Mouse (Mus musculus) spleen, postnatal 36 days (tissue): ENCODE data around the gene Atg101.

Experiments
- DNase-seq, 2 experiments: peaks; one replicate each; pipeline ENCODE4 v3.0.0; 2022; ENCODE audit warnings: low spot score in 2 of 2, mixed read lengths in 1 of 2

Gene Atg101

DNA sequence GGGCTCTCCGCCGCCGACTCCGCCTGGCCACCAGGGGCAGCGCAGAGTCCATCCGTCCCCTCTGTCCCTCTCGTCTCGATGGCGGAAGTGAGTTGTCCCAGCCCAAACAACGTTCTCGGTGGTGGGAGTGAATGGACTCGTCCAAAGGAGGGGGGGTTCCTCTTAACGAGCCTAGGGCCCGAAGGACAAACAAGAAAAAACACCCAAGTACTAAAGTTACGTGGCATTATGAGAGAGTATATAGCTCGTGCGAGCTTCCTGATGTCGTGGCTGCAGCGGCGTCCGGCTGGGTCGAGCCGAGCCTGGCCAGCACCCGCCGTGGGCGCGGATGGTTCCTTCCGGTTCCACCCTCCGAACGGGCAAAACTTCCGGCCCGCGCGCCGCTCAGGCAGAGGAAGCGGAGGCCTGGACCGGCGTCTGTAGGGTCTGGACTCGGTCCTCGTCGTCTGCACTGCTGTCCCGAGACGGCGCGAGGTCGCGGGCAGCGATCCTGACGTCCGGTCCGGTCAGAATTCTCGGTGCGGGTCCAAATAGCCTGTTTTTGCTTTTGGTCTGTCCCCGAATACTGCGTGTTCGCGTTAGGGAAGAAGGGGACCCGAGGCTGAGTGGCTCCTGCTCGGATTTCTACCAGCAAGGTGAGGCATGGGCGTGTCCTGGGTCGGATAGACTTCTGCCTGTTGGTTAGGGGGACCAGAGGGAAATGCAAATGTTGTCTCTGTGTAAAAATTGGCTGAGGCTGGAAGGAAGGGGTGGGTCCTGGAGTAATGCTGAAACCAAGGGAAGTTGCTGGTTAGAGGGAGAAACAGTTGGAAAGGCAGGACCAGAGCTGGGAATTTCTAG, at the start of gene Atg101:
Atg101 (plus strand) TSS at position 362 of the 840 bp plus-strand sequence.
- DNase-seq = peak; percentile 87 to 89

DNA sequence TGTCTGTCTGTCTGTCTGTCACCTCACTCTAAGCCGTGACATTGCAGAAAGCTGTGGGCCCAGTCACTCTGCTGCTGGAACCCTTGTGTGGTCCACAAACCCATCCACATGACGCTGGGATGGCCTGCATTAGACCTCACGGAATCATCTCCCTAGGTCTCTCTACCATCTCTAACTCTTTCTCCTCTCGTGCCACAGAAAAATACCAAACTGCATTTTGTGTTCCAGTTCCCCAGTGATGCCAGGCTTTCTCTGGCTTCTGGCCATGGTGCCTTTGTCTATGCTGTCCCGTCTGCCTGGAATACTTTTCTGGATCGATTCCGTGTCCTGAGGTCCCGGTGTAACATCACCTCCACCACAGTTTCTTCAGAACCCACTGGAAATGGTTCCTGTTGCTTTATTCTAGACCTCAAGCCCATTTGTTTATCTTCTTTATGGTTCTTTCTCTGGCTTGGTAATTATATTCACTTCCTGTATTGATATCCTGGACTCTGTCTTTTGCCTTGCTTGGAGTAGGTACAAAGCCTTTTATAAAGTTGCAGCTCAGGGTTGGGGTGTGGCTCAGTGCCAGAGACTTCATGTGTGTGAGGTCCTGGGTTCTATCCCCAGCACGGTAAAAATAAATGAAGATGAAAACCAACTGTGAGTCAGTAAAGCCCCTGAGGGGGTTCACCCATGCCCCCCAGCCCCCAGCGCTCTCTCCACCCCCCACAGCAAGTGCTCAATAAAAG, 49.3 kb upstream of the Atg101 start:
- DNase-seq = no peak

DNA sequence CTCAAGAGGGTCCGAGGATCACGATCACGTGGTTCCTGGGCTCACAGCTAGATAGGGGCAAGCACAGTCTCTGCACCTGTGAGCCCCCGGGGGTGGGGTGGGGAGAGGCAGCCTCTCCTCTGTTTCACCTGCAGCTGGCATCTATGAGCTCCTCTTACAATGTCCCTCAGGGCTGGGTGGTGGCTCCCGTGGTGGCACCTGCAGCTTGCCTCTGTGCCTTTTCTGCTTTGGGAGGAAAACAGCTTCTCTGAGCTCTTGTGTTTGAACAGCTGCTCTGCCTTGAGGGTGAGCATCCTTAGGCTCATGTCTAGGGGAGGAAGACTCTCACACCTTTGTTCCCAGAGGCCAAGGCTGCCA, 48.8 kb upstream of the Atg101 start:
- DNase-seq = no peak

DNA sequence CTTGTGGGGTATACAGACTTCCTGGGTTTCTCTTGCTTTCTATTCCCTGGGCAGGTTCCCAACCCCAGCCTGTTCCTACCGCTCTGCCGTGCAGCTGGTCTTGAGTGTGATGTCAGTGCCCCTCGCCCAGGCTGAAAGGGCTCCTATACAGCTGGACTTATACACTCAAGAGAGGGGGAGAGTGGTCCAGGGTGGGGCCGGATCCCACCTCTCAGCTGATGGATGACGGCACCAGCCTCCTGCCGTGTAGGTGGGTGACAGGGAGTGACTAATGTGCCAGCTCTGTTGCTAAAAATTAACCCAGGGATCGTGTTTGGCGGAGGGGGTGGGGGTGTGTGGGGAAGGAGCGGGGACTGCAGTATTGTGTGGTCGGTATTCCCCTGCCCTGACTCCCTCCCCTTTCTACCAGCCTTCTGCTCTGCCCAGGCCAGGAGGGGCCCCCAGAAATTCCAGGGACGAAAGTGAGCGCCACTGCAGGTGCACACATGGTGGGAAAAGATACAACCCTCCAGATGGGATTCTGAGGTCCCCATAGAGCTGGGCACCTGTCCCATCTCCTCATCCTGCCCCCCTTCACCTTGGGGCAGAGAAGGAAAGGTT, 48.2 kb upstream of the Atg101 start:
- DNase-seq = no peak

DNA sequence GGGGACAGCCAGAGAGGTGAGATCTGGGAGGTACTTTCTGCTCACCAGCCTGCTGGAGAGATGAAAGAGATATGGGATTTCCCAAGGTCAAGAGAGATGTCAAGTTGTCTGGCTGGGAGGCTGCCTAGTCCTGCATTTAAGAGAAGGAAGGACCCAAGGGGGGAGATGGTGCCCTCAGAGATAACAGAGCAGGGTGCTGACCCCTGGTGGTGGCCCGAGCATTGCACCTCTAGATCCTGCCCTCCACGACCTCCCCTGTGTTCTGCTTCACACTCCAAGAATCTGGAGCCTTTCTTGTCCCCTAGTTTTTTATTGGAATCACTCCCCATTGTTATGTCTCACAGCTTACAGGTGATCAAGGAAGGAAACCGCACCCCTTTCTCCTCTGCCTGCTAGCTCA, 47.2 kb upstream of the Atg101 start:
- peak; percentile 57 to 58 for DNase-seq

DNA sequence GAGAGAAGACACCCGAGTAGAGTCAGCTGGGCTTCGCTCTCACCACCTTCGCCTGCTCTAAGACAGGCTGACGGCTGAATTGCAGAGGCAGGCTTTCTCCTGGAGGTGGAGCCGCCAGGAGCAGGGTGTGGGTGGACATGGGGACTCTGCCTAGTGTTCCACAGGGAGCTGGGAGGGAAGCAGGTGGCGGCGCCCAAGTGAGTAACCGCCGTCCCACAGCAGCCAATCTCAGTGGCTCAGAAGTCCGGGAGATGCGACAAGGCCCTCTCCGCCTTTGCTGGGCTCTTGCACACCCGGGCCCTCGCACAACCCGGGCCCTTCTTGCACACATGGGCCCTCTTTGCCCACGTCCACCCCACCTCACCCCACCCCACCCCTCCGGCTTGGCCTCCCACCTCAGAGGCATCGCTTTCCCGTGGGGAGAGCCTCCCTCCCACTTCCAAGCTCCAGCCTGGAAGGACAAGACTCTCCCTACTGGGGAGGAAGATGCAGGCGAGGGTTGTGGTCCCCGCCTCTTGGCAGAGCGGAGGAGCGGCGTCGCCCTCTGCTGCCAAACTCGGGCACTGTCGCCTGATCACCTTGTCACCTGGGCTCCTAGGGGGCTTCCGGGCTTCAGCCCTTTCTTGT, 45.1 kb upstream of the Atg101 start:
- DNase-seq = peak in 1 of 2 experiments; percentile 31

DNA sequence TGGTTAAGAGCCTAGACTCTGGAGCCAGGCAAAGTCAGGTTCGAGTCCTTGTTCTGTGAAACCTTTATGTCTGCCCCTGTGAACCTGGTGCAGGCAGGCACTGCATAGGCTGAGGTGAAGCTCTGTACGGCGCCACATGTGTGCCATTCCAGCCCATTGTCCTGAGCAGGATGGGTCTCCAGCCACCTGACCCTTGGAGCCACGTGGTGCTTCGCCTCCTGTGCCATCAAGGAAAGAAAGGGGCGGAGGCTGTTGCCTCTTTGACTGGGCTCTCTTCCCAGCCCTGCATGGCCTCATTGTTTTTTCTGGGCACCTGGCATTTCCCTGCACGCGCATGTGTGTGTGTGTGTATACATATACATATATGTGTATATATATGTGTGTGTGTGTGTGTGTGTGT, 44.3 kb upstream of the Atg101 start:
- no peak for DNase-seq

DNA sequence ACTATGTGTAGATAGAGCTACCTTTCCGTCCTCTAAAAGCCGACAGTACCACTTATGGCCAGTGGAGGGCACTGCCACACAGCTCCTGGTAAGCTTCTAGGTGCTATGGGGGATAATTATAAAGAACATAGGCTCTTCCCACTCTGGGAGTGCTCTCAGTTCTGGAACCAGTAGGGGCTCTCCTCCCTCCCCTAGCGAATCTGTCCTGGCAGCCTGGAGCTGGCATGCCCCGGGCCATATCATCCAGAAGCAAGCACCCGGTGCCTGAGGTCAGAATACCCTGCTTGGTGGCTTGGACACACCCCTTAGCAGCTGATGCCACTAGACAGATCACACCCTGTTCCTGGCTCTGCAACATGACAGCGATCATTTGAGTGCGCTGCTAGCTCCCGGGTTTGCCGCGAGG, 43.3 kb upstream of the Atg101 start:
- peak; percentile 75 to 81 for DNase-seq

DNA sequence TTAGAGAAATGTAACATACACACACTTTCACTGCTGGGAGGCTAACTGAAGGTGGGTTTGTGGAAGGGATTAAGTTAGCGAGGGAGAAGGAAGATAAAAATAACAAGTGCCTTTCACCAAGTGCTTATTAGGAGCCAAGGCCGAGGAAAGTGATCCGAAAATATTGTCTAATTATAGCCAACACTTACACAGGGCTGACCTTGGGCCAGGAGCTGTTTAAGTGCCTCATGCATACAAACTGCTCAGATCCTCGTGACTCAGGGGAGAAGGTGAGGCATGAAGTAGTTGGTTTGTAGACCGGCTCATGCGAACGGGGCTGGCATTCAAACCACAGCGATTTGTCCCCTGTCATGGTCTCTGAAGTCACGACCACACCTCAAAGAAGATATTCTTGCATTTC, 42.8 kb upstream of the Atg101 start:
- no peak for DNase-seq

DNA sequence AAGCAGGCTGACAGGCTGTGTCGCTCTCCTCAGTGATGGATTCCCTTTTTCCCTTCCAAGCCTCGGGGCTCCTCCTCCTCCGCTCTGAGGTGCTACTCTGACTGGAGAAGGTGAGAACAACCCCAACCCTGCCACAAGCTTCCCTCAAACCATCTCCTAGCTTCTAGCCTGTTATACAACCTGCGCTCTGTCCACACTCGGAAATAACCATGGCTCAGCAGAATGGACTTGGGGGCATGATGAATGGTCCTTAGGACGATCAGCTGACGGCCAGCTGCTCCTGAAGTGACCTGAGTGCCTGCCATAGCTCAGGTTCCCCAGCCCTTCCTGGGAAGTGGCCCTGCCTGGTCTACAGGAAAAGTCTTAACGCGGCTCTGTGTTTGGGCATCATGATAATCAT, 42.2 kb upstream of the Atg101 start:
- no peak for DNase-seq

DNA sequence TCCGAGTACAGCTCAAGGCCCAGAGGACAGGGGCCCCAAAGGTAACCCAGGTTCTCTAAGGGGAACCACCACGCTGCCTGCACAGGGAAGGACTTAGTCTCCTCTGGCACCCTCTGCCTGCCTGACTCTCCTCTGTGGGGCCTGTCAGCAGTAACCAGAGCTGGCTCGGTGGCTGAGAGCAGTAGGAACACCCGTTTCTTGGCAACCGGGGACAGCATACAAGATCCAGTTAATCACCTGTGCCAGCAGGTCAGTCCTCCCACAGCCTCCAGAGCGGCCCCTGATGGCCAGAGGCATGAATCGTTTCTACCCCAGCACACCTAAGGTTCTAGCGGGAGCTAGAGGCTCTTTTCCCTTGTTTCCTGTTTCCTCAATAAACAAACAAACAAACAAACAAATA, 41.4 kb upstream of the Atg101 start:
- DNase-seq = no peak

DNA sequence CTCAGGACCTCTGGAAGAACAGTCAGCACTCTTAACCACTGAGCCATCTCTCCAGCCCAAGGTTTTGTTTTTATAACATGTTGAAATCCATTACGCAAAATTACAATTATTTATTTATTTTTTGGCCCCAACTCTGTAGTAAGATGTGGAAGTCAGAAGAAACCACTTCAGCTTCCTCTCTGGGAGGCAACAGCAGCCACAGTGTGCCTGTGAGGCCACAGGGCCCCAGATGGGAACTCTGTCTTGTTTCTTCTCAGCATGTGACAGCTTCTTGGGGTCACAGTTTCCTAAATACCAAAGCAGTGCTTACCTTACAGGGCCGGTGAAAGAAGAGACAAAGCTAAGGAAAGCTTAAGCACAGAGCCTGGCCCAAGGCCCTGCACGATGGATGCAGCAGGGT, 40.1 kb upstream of the Atg101 start:
- no peak for DNase-seq

DNA sequence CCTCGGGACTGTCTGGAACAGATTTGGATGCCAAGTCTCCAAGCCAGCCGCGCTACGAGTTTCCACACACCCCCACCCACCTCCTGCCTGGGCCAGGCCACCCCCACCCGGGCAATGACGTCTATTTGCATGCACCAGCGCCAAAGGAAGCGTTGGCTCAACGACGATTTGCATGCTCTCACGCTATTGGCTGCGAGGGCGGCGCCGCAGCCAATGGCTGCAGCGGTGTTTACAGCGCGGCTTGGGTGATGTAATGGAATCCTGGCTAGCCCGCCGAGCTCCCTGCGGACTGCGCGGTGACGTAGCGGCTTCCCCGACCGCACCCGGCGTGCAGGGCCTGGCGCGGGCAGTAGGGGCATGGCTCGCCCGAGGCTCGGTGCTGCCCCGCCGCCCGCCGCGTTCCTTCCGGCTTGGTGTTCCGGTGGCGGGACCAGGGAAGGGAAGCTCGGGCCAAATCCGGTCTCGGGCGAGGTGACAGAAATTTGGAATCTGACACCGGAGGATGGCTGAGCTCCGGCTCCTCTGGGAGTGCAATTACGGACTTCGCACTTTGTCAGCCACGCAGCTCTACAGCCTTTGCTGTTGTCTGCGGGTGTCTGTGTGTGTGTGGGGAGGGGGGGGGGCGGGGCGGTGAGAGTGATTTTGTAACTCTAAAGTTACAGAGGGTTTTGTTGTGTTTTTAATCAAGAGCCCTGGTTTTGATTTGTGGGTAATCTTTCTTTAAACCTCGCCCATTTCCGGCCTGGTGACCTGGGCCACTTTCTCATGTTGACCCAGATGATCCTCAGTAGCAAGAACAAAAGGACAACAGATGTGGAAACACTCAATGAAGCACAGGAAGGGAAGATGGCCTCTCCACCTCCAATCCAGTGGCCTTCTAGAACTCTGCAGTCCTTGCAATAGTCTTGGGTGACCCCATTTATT, 37.6 kb upstream of the Atg101 start:
- peak; percentile 96 to 97 for DNase-seq

DNA sequence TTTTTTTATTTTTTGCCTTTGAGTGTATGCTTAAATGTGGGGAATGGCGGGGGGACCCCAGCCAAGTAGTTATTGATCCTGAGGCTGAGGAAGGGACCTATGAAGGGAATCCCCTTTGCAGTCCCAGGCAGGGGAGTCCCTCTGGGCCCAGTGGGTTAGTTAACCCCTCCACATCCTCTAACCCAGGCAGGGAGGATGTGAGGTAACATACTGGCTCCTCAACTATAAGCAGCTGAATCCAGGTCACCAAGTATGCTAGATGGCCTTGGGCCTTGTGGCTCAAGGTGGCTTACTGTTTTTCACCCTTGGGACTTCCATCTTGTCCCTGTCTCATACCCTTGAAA, 36.9 kb upstream of the Atg101 start:
- no peak for DNase-seq

DNA sequence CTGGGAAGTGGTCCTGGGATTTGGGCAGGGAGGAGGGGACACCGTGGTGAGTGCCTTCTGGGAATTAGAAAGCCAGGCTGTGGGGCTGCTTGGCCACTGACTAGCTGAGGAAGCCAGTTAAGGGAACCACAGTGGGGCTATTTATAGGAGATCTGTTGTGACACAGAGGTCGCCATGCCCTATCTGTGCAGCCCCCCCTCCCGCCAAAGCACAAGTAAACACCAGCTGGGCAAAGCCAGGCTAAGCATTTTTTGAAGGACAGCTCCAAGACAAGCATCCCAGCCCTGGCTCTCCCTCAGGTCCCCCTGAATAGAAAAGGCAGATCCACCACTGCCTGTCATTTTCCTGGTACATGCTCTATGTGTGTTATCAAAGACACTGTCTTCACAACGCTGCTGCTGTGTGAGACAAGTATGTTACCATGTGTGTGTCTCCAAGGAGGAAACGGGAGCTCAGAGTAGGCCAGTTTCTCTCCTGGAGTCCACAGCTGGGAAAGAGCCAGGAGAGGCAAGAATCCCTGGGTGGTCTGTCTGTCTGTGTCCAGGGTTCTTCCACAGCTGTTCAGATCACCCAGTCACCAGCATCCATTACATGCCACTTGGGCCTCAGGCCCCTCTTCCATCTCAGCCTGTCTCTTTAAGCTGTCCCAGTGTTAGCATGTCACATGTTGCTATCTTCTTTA, 35.9 kb upstream of the Atg101 start:
- peak in 1 of 2 experiments; percentile 31 for DNase-seq

DNA sequence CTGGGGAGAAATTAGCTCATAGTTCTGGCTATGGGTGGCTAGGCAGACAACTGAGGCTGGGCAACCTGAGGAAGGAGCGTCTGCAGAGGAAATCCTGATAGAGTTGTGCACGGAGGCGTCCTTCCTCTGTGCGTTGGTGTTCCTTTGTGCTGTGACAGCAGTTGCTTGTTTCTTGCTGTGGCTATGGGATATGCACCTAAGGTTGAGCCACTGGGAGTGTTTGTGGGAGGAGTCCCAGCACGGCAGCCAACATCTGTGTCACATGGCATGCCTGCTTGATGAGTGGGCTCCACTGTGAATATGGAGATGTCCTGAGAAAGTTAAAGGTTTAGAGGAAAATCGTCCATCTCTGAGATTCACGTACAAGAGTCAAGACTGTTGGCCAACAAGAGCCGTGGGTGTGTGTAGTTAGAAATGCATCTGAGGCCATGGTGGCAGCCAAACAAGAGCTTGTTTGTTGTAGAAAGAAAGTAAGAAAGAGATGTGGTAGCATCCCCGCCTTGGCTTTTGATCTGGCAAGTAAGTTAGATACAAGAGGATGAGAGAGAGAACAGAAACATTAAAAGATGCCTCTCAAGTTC, 33.8 kb upstream of the Atg101 start:
- DNase-seq = peak in 1 of 2 experiments; percentile 28

DNA sequence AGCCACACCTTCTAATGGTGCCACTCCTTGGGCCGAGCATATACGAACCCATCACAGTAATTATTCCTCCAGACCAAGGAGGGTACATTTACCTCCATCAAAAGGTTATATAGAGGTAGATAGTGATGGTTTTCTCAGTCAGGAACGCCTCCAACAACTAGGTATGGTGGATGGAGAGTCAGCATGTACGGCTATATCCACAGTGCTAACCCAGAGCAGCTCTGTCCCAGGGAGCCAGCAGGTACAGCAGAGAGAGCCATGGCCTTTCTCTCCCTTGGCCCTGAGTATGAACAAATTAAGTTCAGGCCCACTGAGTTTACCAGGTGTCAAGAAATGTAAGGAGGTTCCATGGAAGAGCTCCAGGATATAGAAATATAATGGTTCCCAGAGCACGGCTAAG, 32.1 kb upstream of the Atg101 start:
- no peak for DNase-seq

DNA sequence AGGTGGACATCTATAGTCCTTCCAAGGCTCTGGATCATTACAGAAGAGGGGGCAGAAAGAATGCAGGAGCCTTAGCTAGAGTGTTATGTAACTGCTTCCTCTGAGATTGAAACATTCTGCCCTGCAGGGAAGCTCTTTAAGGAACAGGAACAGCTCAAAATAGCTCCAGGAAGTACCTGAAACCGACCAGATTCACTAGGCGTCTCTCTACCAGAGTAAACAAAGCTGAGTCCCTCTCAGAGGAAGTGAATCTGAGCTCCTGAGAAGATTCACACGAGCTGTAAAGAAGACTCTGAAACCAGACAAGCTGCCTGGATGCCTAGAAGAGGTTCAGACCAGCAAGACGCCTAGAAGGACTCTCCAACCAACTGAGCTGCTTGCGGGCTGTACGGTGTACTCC, 31.5 kb upstream of the Atg101 start:
- peak; percentile 60 to 61 for DNase-seq

DNA sequence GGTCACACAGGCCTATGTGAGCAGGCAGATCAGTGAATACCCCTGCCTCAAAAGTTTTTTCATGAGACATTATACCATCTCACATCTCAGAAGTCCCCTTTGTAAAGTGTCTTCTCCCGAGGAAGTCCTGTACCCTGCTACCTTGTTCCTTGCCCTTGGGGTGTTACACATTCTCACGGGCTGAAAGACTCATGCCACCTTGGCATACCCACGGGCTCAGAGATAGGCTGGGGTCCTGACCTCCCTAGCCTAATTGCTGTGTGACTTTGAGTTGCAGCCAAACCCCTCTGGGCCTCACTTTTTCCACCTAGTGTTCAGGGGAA, 30.5 kb upstream of the Atg101 start:
- no peak for DNase-seq
